Mouse (Mus musculus) embryonic facial prominence, embryonic 10.5 days (tissue): Measurements from ENCODE around the gene Itpr3. TPM values are rescaled to one million over a fixed set of nuclear protein-coding genes. Genes with fewer than 3 reads are reported as not detected.

ENCODE experiments used
- DNase-seq: peaks from one replicate; pipeline ENCODE4 v3.0.0-alpha.2; 2017; ENCODE audit warnings: low spot score
- H3K27ac ChIP-seq: fragments of 300-500 bp; sonication (generic); replicated peaks from 2 replicates; pipeline ENCODE4 v1.5.1; 2016; ENCODE audit warnings: mild to moderate bottlenecking
- H3K27me3 ChIP-seq: fragments of 300-500 bp; sonication (generic); replicated peaks from 2 replicates; pipeline ENCODE4 v1.6.1; 2016; ENCODE audit warnings: low read depth, mild to moderate bottlenecking; ENCODE audit not compliant: poor library complexity, severe bottlenecking
- H3K36me3 ChIP-seq: fragments of 300-500 bp; sonication (generic); replicated peaks from 2 replicates; pipeline ENCODE4 v1.6.1; 2016; ENCODE audit warnings: mild to moderate bottlenecking, moderate library complexity
- H3K4me1 ChIP-seq: fragments of 300-500 bp; sonication (generic); 2 replicates; pipeline ENCODE4 v1.6.1; 2016
- H3K4me3 ChIP-seq: fragments of 300-500 bp; sonication (generic); 2 replicates; pipeline ENCODE4 v1.5.1; 2016; ENCODE audit warnings: mild to moderate bottlenecking, moderate library complexity
- H3K9me3 ChIP-seq: fragments of 300-500 bp; sonication (generic); 2 replicates; pipeline ENCODE4 v1.6.1; 2016; ENCODE audit warnings: mild to moderate bottlenecking
- WGBS: fragments of 180-500 bp; shearing (Covaris S2); methylation state at CpG from one replicate; pipeline ENCODE4 v1.1.7; 2016; 5-methylcytosine and 5-hydroxymethylcytosine counted together
- polyA plus RNA-seq: library from polyadenylated mRNA; unstranded; fragments of >200 nt; fragmentation: Nextera tagmentation; extraction: Ambion mirVana; gene quantifications from 2 replicates; pipeline ENCODE4 v1.2.1, GENCODE M21; 2016

The Itpr3 gene
- polyA plus RNA-seq, 1 experiment from 2014 or later = 4.0 TPM

GRCm38 (mm10) chr17:27140262-27140661 lies 83.2 kb downstream of the Itpr3 start:
- no peak overlapping the region for H3K4me3 ChIP-seq
- H3K27ac ChIP-seq = 0 out of 2 replicates have a peak overlapping the region, but pooled peaks have one; percentile 6
- DNase-seq = no peak
- peaks cover 30% of the 10 kb centered on the region; the same call in 1 of the 2 replicates for H3K27me3 ChIP-seq
- WGBS = 65% methylated on average over 9 of the region's 9 CpGs
- H3K36me3 ChIP-seq = no peaks in the 10 kb centered on the region
- no peaks in the 10 kb centered on the region for H3K9me3 ChIP-seq
- peaks cover 35% of the 10 kb centered on the region for H3K4me1 ChIP-seq

- 60% methylated on average over 10 of the region's 10 CpGs for WGBS
- H3K36me3 ChIP-seq = no peaks in the 10 kb centered on the region
- peak overlapping the region; percentile 25 for H3K27ac ChIP-seq
- H3K4me1 ChIP-seq = peaks cover 49% of the 10 kb centered on the region
- DNase-seq = no peak
- H3K9me3 ChIP-seq = no peaks in the 10 kb centered on the region
- H3K4me3 ChIP-seq = no peak overlapping the region
- H3K27me3 ChIP-seq = peaks cover 25% of the 10 kb centered on the region; the same call in 1 of the 2 replicates
Observed at GRCm38 (mm10) chr17:27141971-27142450, 84.9 kb downstream of the Itpr3 start.

- no peaks in the 10 kb centered on the region for H3K9me3 ChIP-seq
- H3K4me1 ChIP-seq = peaks cover 58% of the 10 kb centered on the region
- peaks cover 21% of the 10 kb centered on the region; the same call in 1 of the 2 replicates for H3K27me3 ChIP-seq
- H3K4me3 ChIP-seq = no peak overlapping the region
- no peaks in the 10 kb centered on the region for H3K36me3 ChIP-seq
- WGBS = 89% methylated on average over 4 of the region's 4 CpGs
- DNase-seq = no peak
- no peak overlapping the region for H3K27ac ChIP-seq
Observed at GRCm38 (mm10) chr17:27144152-27144551, 87.0 kb downstream of the Itpr3 start.

- H3K9me3 ChIP-seq = no peaks in the 10 kb centered on the region
- no peaks in the 10 kb centered on the region for H3K36me3 ChIP-seq
- H3K4me3 ChIP-seq = no peak overlapping the region
- peaks cover 17% of the 10 kb centered on the region; the same call in 1 of the 2 replicates for H3K27me3 ChIP-seq
- WGBS = 36% methylated on average over 8 of the region's 8 CpGs
- no peak overlapping the region for H3K27ac ChIP-seq
- DNase-seq = no peak
- peaks cover 54% of the 10 kb centered on the region for H3K4me1 ChIP-seq
Observed at GRCm38 (mm10) chr17:27146323-27146923, 89.3 kb downstream of the Itpr3 start.

- Histone ChIP-seq H3K27me3 (0 out of 2 replicates have a peak, but pooled peaks cover 6% of the 10 kb centered on the region), H3K4me1 (peaks cover 70% of the 10 kb centered on the region), H3K27ac (peak overlapping the region; percentile 32; the same call in 1 of the 2 replicates), H3K36me3 (no peaks in the 10 kb centered on the region), H3K4me3 (no peak overlapping the region), H3K9me3 (no peaks in the 10 kb centered on the region)
- no peak for DNase-seq
- WGBS = 80% methylated on average over 7 of the region's 7 CpGs
Observed at GRCm38 (mm10) chr17:27150871-27151270, 93.8 kb downstream of the Itpr3 start.

- WGBS = 70% methylated on average over 8 of the region's 8 CpGs
- Histone ChIP-seq H3K36me3 (no peaks in the 10 kb centered on the region), H3K4me3 (no peak overlapping the region), H3K27me3 (0 out of 2 replicates have a peak, but pooled peaks cover 6% of the 10 kb centered on the region), H3K9me3 (no peaks in the 10 kb centered on the region), H3K4me1 (peaks cover 70% of the 10 kb centered on the region), H3K27ac (no peak overlapping the region)
- DNase-seq = peak; percentile 49
Observed at GRCm38 (mm10) chr17:27151411-27151810, 94.3 kb downstream of the Itpr3 start.

GRCm38 (mm10) chr17:27152976-27153723 lies 96.0 kb downstream of the Itpr3 start:
- no peak for DNase-seq
- Histone ChIP-seq H3K9me3 (no peaks in the 10 kb centered on the region), H3K27me3 (0 out of 2 replicates have a peak, but pooled peaks cover 9% of the 10 kb centered on the region), H3K27ac (peak overlapping the region; percentile 60), H3K4me1 (peaks cover 64% of the 10 kb centered on the region), H3K36me3 (no peaks in the 10 kb centered on the region), H3K4me3 (no peak overlapping the region)
- 60% methylated on average over 8 of the region's 8 CpGs for WGBS

- H3K4me1 ChIP-seq = peaks cover 58% of the 10 kb centered on the region
- peak overlapping the region; percentile 60 for H3K27ac ChIP-seq
- WGBS = 61% methylated on average over 9 of the region's 9 CpGs
Observed at GRCm38 (mm10) chr17:27153773-27154193, 96.7 kb downstream of the Itpr3 start.

GRCm38 (mm10) chr17:27154256-27154655 lies 97.2 kb downstream of the Itpr3 start:
- WGBS = 93% methylated on average over 14 of the region's 14 CpGs

More at GRCm38 (mm10) chr17:27153773-27154193, 96.7 kb downstream of the Itpr3 start:
- Histone ChIP-seq H3K36me3 (no peaks in the 10 kb centered on the region), H3K27me3 (0 out of 2 replicates have a peak, but pooled peaks cover 9% of the 10 kb centered on the region), H3K9me3 (no peaks in the 10 kb centered on the region), H3K4me3 (no peak overlapping the region)
- no peak for DNase-seq

GRCm38 (mm10) chr17:27154881-27155280 lies 97.8 kb downstream of the Itpr3 start:
- DNase-seq = no peak
- H3K27ac ChIP-seq = no peak overlapping the region; the same call in 1 of the 2 replicates
- no peak overlapping the region for H3K4me3 ChIP-seq
- H3K27me3 ChIP-seq = 0 out of 2 replicates have a peak, but pooled peaks cover 9% of the 10 kb centered on the region
- no peaks in the 10 kb centered on the region for H3K36me3 ChIP-seq
- WGBS = 73% methylated on average over 6 of the region's 6 CpGs
- H3K4me1 ChIP-seq = peaks cover 51% of the 10 kb centered on the region
- no peaks in the 10 kb centered on the region for H3K9me3 ChIP-seq

More at GRCm38 (mm10) chr17:27154256-27154655, 97.2 kb downstream of the Itpr3 start:
- H3K27me3 ChIP-seq = 0 out of 2 replicates have a peak, but pooled peaks cover 9% of the 10 kb centered on the region
- H3K4me3 ChIP-seq = no peak overlapping the region
- DNase-seq = no peak
- no peaks in the 10 kb centered on the region for H3K9me3 ChIP-seq
- H3K36me3 ChIP-seq = no peaks in the 10 kb centered on the region
- H3K27ac ChIP-seq = peak overlapping the region; percentile 60; the same call in 1 of the 2 replicates
- H3K4me1 ChIP-seq = peaks cover 53% of the 10 kb centered on the region

GRCm38 (mm10) chr17:27155752-27156151 lies 98.6 kb downstream of the Itpr3 start:
- Histone ChIP-seq H3K9me3 (no peaks in the 10 kb centered on the region), H3K4me3 (no peak overlapping the region), H3K36me3 (no peaks in the 10 kb centered on the region), H3K27me3 (0 out of 2 replicates have a peak, but pooled peaks cover 9% of the 10 kb centered on the region), H3K27ac (no peak overlapping the region), H3K4me1 (peaks cover 47% of the 10 kb centered on the region)
- no peak for DNase-seq
- 82% methylated on average over 8 of the region's 8 CpGs for WGBS

- no peak overlapping the region for H3K27ac ChIP-seq
- no peak for DNase-seq
- peaks cover 9% of the 10 kb centered on the region; the same call in 1 of the 2 replicates for H3K27me3 ChIP-seq
- peaks cover 33% of the 10 kb centered on the region for H3K4me1 ChIP-seq
- 86% methylated on average over 6 of the region's 6 CpGs for WGBS
- no peak overlapping the region for H3K4me3 ChIP-seq
- H3K36me3 ChIP-seq = no peaks in the 10 kb centered on the region
- no peaks in the 10 kb centered on the region for H3K9me3 ChIP-seq
Observed at GRCm38 (mm10) chr17:27158439-27158838, 101.3 kb downstream of the Itpr3 start.
